Mouse (Mus musculus): ENCODE measurements around the gene Sgcd.

DNA sequence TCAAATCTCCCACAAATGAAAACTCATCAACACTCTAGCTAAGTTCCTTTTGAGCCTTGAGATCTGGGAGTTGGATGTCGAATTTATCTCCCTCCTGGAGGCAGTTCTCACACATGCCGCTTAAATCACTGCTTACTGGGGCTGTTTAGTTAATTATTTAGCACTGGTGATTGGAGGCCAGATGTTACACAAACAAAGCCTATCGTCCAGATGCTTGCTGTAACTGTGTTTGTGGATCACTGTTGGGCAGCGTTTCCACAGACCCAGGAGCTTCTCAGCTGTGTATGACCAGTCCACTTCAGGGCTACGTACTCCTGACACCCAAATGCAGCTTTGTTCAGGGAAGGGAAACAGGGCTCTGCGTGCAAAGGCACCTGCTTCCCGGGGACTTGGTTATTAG, 858.8 kb downstream of the Sgcd start:
- TF ChIP-seq POLR2A (IDR thresholded peaks at IDR 0.05; ENCODE audit: borderline replicate concordance, control insufficient read depth, low read depth, low read length): no peak
- no peak for TF ChIP-seq CTCF (IDR thresholded peaks at IDR 0.05; ENCODE audit: control insufficient read depth, insufficient read depth, low read length)
